Mouse (Mus musculus) liver, embryonic 12.5 days (tissue): ENCODE results near the gene Cldn34c3. TPM values are rescaled to one million over a fixed set of nuclear protein-coding genes. Genes with fewer than 3 reads are reported as not detected.
"Not testable (repeated sequence)": the region's sequence is repeated elsewhere in the genome, so short reads cannot be mapped to it uniquely, and the experiment has no call there.

Experiments
- ATAC-seq: fragments of 200-750 bp; cut with Nextera tagmentation; 2 replicates; pipeline ENCODE4 v1.8.0; 2017; ENCODE audit warnings: moderate number of reproducible peaks, mild to moderate bottlenecking, moderate library complexity
- H3K27ac ChIP-seq: fragments of 300-500 bp; sonication (generic); 2 replicates; pipeline ENCODE4 v1.5.1; 2016; ENCODE audit warnings: mild to moderate bottlenecking
- H3K27me3 ChIP-seq: fragments of 300-500 bp; sonication (generic); replicated peaks from 2 replicates; pipeline ENCODE4 v1.6.1; 2016; ENCODE audit warnings: mild to moderate bottlenecking, moderate library complexity
- H3K36me3 ChIP-seq: fragments of 300-500 bp; sonication (generic); 2 replicates; pipeline ENCODE4 v1.6.1; 2016; ENCODE audit warnings: mild to moderate bottlenecking, moderate library complexity
- H3K4me1 ChIP-seq: fragments of 300-500 bp; sonication (generic); 2 replicates; pipeline ENCODE4 v1.6.1; 2016
- H3K4me2 ChIP-seq: fragments of 300-500 bp; sonication (generic); 2 replicates; pipeline ENCODE4 v1.6.1; 2016; ENCODE audit warnings: mild to moderate bottlenecking, moderate library complexity
- H3K4me3 ChIP-seq: fragments of 300-500 bp; sonication (generic); 2 replicates; pipeline ENCODE4 v1.5.1; 2016; ENCODE audit warnings: mild to moderate bottlenecking, moderate library complexity
- H3K9ac ChIP-seq: fragments of 300-500 bp; sonication (generic); 2 replicates; pipeline ENCODE4 v1.6.1; 2016; ENCODE audit warnings: mild to moderate bottlenecking, moderate library complexity
- H3K9me3 ChIP-seq: fragments of 300-500 bp; sonication (generic); replicated peaks from 2 replicates; pipeline ENCODE4 v1.6.1; 2016; ENCODE audit warnings: mild to moderate bottlenecking, moderate library complexity
- polyA plus RNA-seq: library from polyadenylated mRNA; unstranded; fragments of >200 nt; fragmentation: Nextera tagmentation; extraction: Ambion mirVana; gene quantifications from 2 replicates; pipeline ENCODE4 v1.2.1, GENCODE M21; 2016

Gene Cldn34c3
- polyA plus RNA-seq = not detected in 2 replicates

- H3K27me3 ChIP-seq, ATAC-seq, H3K4me3 ChIP-seq, H3K27ac ChIP-seq, H3K4me1 ChIP-seq, H3K9me3 ChIP-seq, H3K36me3 ChIP-seq, H3K9ac ChIP-seq, H3K4me2 ChIP-seq: not testable (repeated sequence)
Measured at GRCm38 (mm10) chrX:123793365-123793764, at the start of gene Cldn34c3. Cldn34c3 (plus strand) TSS chrX:123793665.

Other genes starting within 250 kb of the Cldn34c3 start
- not detected in 2 replicates for gene Cldn34c2, start 212.0 kb upstream of the Cldn34c3 start, polyA plus RNA-seq
- not detected in 2 replicates for gene Gm17467, start 88.9 kb upstream of the Cldn34c3 start, polyA plus RNA-seq